Mouse (Mus musculus) forebrain, embryonic 15.5 days (tissue): Measurements from ENCODE around the gene Fgf12. TPM values are rescaled to one million over a fixed set of nuclear protein-coding genes. Genes with fewer than 3 reads are reported as not detected.
A peak's percentile ranks its signal among the peaks of the same experiment; 100 is the strongest.

Experiments used
- ATAC-seq: fragments of 200-750 bp; cut with Nextera tagmentation; replicated peaks from 2 replicates; pipeline ENCODE4 v1.8.0; 2017; ENCODE audit warnings: mild to moderate bottlenecking, moderate TSS enrichment, moderate library complexity
- H3K27ac ChIP-seq: fragments of 300-500 bp; sonication (generic); replicated peaks from 2 replicates; pipeline ENCODE4 v1.5.1; 2015; ENCODE audit warnings: mild to moderate bottlenecking, inconsistent platforms
- H3K27me3 ChIP-seq: fragments of 300-500 bp; sonication (generic); 2 replicates; pipeline ENCODE4 v1.6.1; 2015; ENCODE audit warnings: inconsistent platforms
- H3K36me3 ChIP-seq: fragments of 300-500 bp; sonication (generic); 2 replicates; pipeline ENCODE4 v1.6.1; 2015; ENCODE audit warnings: mild to moderate bottlenecking, inconsistent platforms
- H3K4me1 ChIP-seq: fragments of 300-500 bp; sonication (generic); 2 replicates; pipeline ENCODE4 v1.6.1; 2015; ENCODE audit warnings: inconsistent platforms
- H3K4me2 ChIP-seq: fragments of 300-500 bp; sonication (generic); replicated peaks from 2 replicates; pipeline ENCODE4 v1.6.1; 2015; ENCODE audit warnings: mild to moderate bottlenecking, inconsistent platforms
- H3K4me3 ChIP-seq: fragments of 300-500 bp; sonication (generic); 2 replicates; pipeline ENCODE4 v1.5.1; 2015; ENCODE audit warnings: mild to moderate bottlenecking, inconsistent platforms
- H3K9ac ChIP-seq: fragments of 300-500 bp; sonication (generic); replicated peaks from 2 replicates; pipeline ENCODE4 v1.6.1; 2015; ENCODE audit warnings: mild to moderate bottlenecking, inconsistent platforms
- H3K9me3 ChIP-seq: fragments of 300-500 bp; sonication (generic); 2 replicates; pipeline ENCODE4 v1.6.1; 2016; ENCODE audit warnings: inconsistent platforms
- WGBS: fragments of 180-500 bp; shearing (Covaris S2); methylation state at CpG from one replicate; pipeline ENCODE4 v1.1.7; 2015; ENCODE audit warnings: mixed read lengths; 5-methylcytosine and 5-hydroxymethylcytosine counted together
- microRNA counts: library from miRNA; unstranded; fragments of <30 nt; microRNA quantifications from one replicate; lab custom pipeline; 2016
- microRNA-seq: library from miRNA; unstranded; fragments of <30 nt; microRNA quantifications from one replicate; pipeline ENCODE4, GENCODE M21; 2016
- polyA plus RNA-seq: library from polyadenylated mRNA; unstranded; fragments of >200 nt; fragmentation: Nextera tagmentation; extraction: Ambion mirVana; gene quantifications from 2 replicates; pipeline ENCODE4 v1.2.1, GENCODE M21; 2015

The Fgf12 gene
- polyA plus RNA-seq, 1 experiment from 2014 or later: 20.8 TPM

GRCm38 (mm10) chr16:28242867-28243649, 509.8 kb downstream of the Fgf12 start:
- ATAC-seq: no peak
- H3K27ac ChIP-seq: no peak overlapping the region
- no peaks in the 10 kb centered on the region for H3K9me3 ChIP-seq
- H3K36me3 ChIP-seq: no peaks in the 10 kb centered on the region
- 93% methylated on average over 3 of the region's 3 CpGs for WGBS
- H3K27me3 ChIP-seq: no peaks in the 10 kb centered on the region
- no peak overlapping the region for H3K4me3 ChIP-seq
- H3K9ac ChIP-seq: no peak overlapping the region
- H3K4me2 ChIP-seq: no peak overlapping the region
- peaks cover 9% of the 10 kb centered on the region for H3K4me1 ChIP-seq

DNA sequence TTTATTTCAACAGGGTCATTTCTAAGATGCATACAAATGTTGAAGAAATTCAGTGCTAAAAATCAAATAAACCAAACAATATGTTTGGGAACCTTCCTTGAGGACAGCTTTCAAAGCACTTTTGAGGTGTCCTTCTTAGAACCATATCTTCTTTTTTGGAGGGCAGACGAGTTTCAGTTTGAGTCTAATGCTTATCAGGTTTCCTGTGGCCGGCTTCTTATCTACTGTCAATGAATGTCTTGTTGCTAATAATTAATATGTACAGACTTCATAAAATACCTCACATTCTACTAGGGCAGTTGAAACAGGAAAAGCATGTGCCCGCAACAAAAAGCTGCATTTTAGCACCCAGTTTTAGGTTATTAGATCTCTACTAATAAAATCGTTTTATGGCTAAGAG, 513.5 kb downstream of the Fgf12 start:
- Histone ChIP-seq H3K27ac (no peak overlapping the region), H3K4me3 (no peak overlapping the region), H3K4me1 (peaks cover 12% of the 10 kb centered on the region), H3K36me3 (no peaks in the 10 kb centered on the region), H3K9me3 (no peaks in the 10 kb centered on the region), H3K27me3 (no peaks in the 10 kb centered on the region), H3K9ac (no peak overlapping the region), H3K4me2 (no peak overlapping the region)
- WGBS: 76% methylated on average over 4 of the region's 4 CpGs
- no peak for ATAC-seq

DNA sequence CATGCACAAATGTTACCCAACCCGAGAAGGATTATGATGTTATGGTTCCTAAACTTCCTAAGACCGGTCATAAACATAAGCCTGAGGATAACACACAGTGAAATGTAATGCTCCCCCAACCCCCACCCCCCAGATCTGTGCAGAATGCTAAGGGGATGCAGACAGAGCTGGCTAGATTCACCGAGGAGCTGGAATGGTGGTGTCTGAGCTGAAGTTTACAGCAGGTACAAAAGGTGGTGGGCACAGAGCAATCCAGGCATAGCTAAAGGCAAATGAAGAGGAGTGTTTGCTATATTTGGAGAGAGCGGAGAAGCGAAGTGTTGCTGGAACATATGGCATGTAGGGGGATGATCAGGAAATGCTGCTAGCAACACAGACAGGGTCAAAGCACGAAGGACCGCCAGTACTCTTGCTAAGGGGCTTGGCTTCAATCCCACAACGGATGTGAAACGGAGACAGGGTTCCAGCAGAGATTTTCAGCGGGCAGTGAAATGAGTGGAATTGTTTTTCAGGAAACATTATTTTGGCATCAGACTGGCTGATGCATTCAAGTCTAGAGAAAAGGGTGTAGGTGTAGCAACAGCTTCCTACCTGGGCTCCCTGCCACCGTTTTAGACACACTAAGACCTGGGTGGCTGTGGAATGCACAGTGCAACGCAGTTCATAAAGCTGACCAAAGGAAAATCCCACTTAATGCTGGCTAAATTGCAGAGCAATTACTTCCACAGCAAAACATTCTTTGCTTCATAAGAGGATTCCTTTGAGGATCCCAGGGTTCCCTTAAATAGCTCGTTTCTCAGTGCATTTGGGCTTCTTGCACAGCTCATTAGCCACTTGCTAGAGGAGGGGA, 514.6 kb downstream of the Fgf12 start:
- WGBS: 21% methylated on average over 13 of the region's 13 CpGs

DNA sequence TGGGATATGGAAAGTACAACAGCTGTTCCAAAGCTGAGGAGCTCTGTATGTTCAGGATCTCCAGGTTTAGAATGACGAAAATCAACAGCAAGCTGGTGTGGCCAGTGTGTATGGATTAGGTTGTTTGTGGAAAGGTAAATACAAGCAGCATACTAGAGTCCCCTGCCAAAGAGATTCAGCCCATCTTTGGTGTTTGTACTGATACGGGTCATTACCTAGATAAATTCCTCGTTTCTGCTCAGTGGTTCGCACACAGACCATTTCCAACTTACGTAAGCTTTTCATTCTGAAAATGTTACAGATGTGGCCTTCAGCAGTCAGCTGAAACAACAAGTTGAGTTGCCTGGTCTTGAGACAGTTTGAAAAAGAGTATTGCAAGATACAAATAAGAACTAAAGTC, 536.9 kb downstream of the Fgf12 start:
- Histone ChIP-seq H3K9ac (no peak overlapping the region), H3K4me1 (no peaks in the 10 kb centered on the region), H3K4me3 (no peak overlapping the region), H3K4me2 (no peak overlapping the region), H3K36me3 (no peaks in the 10 kb centered on the region), H3K27me3 (no peaks in the 10 kb centered on the region), H3K27ac (no peak overlapping the region), H3K9me3 (no peaks in the 10 kb centered on the region)
- 93% methylated on average over 5 of the region's 5 CpGs for WGBS
- ATAC-seq: no peak

More for the DNA sequence above, 514.6 kb downstream of the Fgf12 start:
- H3K9ac ChIP-seq: no peak overlapping the region
- H3K9me3 ChIP-seq: no peaks in the 10 kb centered on the region
- H3K36me3 ChIP-seq: no peaks in the 10 kb centered on the region
- H3K4me3 ChIP-seq: no peak overlapping the region
- H3K4me1 ChIP-seq: peaks cover 12% of the 10 kb centered on the region
- H3K4me2 ChIP-seq: peak overlapping the region; percentile 6; the same call in 1 of the 2 replicates
- ATAC-seq: peak; percentile 85
- H3K27me3 ChIP-seq: no peaks in the 10 kb centered on the region
- no peak overlapping the region for H3K27ac ChIP-seq

DNA sequence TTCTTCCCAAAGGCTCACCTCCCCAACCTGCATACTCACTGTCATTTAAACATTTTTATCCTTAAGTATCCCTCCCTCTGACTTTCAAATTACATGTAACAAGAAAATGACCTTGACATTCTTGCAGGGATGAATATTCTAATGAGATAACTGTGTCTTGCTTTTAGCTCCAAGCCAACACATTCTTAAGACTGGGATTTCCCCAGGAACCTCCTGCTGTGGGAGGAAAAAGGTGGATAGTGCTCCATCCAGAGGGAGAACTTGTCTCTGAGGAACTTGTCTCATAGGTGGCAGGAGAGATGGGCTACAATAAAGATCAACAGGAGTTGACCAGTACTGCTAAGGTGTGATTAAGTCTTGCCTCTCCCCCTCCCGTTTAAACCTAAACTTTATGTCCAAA, 540.5 kb downstream of the Fgf12 start:
- Histone ChIP-seq H3K4me3 (no peak overlapping the region), H3K4me2 (no peak overlapping the region), H3K9ac (no peak overlapping the region), H3K9me3 (no peaks in the 10 kb centered on the region), H3K36me3 (no peaks in the 10 kb centered on the region), H3K27ac (no peak overlapping the region), H3K27me3 (no peaks in the 10 kb centered on the region), H3K4me1 (no peaks in the 10 kb centered on the region)
- no peak for ATAC-seq
- WGBS: 85% methylated on average over 1 of the region's 1 CpGs

GRCm38 (mm10) chr16:28156443-28156842, 596.4 kb downstream of the Fgf12 start:
- 96% methylated on average over 2 of the region's 2 CpGs for WGBS
- Histone ChIP-seq H3K4me1 (no peaks in the 10 kb centered on the region), H3K9me3 (no peaks in the 10 kb centered on the region), H3K9ac (no peak overlapping the region), H3K27me3 (no peaks in the 10 kb centered on the region), H3K4me2 (no peak overlapping the region), H3K27ac (no peak overlapping the region), H3K36me3 (no peaks in the 10 kb centered on the region), H3K4me3 (no peak overlapping the region)
- no peak for ATAC-seq

DNA sequence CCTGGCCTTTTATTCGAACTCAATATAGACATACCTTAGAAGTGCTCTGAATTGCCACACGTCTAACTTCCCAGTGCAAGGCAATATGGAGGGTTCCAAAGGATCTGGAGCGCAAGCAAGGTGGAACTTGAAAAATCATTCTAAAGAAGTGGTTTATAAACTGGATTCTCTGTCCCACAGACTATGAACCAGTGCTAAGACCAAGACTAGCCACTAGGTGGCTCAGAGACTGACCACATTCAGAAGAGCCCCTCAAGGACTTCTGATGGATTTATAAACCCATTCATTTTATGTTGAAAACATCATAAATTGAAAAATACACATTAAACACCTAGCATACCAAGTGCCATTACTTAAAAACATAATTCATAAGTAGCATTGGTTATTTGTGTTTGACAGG, 611.9 kb downstream of the Fgf12 start:
- 83% methylated on average over 3 of the region's 3 CpGs for WGBS
- ATAC-seq: no peak
- Histone ChIP-seq H3K9ac (no peak overlapping the region), H3K27ac (no peak overlapping the region), H3K36me3 (no peaks in the 10 kb centered on the region), H3K4me3 (no peak overlapping the region), H3K9me3 (no peaks in the 10 kb centered on the region), H3K4me2 (no peak overlapping the region), H3K4me1 (no peaks in the 10 kb centered on the region), H3K27me3 (no peaks in the 10 kb centered on the region)

DNA sequence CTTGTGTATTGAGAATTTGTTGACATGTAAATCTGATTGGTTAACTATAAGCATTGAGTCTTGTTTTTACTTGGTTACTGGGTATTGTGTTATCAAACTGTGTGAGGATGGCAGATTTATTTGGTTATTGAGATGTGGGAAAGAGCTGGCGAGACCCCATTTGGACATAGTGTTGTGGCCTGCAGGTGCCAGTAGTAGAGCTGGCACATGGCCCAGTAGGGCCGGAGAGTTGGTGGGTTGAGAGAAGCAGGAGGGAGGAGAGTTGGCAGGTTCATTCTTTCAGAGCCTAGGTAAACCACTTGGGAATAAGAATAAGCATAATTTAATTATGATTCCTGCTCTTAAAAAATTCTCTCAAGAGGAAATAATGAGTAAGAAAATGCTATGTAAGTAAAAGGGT, 625.9 kb downstream of the Fgf12 start:
- H3K9ac ChIP-seq: no peak overlapping the region
- WGBS: 54% methylated on average over 2 of the region's 2 CpGs
- no peak for ATAC-seq
- no peak overlapping the region for H3K4me2 ChIP-seq
- H3K4me3 ChIP-seq: no peak overlapping the region
- H3K27me3 ChIP-seq: no peaks in the 10 kb centered on the region
- H3K27ac ChIP-seq: no peak overlapping the region
- no peaks in the 10 kb centered on the region for H3K36me3 ChIP-seq
- no peaks in the 10 kb centered on the region for H3K9me3 ChIP-seq
- H3K4me1 ChIP-seq: no peaks in the 10 kb centered on the region

MicroRNAs encoded within 50 kb of the gene (microRNA counts, 519-probe panel; counts per million panel counts)
- microRNA mmu-miR-690 (lab: Ali Mortazavi, UCI): 2,023 counts per million, percentile 25 among the panel's probes with 10 or more counts

Small RNAs within 50 kb of the gene (microRNA-seq; reads per million reads assigned to microRNA genes)
- not detected for gene Mir690

Other genes starting within 250 kb of the Fgf12 start
- 9.5 and 10.5 TPM in 2 replicates for gene Mb21d2, start 176.6 kb upstream of the Fgf12 start, polyA plus RNA-seq